Mouse (Mus musculus): Measurements from ENCODE around the gene Sgip1.

Gene Sgip1

DNA sequence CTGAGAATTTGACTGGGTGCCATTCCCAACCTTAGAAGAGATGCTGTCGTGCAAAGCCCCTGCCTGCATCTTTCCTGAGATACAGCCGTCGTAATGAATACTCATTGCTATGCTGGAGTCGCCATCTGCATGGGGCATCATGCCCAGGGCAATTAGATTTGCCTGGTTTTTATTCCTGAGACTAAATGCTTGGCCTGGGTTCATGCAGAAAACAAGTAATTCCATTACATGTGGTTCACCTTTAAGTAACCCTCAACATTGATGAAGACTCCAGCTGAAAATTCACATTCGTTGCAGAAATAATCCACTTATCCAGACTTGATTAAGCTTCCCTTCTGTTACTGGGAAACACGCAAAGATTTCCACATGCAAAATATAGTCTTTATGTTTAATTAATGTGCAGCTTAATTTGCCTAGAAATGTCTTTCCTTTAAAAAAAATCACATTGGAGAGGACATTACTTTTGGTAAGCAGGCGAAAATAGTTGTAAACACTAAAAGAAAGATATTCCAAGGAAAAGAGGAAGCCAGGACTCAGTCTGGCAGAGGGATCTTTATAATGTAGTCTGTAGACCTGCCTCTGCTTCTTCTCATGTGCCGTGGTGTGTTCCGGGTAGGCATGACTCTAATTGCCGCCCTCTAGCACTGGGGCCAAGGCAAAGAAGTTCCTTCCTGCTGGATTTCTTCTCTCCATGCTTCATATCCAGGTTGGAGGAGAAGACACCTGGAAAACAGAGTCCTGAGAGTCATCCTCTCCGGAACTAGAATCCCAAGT, 100.0 kb downstream of the Sgip1 start:
- no peak for DNase-seq

DNA sequence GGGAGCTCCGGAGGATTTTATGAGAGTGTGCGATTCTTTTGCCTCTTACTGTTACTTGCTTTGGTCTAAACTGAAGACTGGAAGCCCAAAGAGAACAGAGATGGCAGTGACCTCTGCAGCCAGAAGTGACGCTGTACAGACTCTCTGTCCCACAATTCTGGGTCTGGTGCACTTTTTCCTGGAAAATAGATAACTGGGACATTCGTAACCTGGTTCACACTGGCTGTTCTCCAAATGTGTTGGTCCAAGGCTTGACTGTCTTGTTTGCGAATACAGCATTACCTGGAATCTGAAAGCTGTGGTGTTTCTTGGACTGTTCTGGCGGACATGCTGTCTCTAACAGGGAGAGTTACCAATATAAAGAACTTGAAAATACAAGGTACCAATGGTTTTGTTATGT, 109.4 kb downstream of the Sgip1 start:
- DNase-seq: no peak

DNA sequence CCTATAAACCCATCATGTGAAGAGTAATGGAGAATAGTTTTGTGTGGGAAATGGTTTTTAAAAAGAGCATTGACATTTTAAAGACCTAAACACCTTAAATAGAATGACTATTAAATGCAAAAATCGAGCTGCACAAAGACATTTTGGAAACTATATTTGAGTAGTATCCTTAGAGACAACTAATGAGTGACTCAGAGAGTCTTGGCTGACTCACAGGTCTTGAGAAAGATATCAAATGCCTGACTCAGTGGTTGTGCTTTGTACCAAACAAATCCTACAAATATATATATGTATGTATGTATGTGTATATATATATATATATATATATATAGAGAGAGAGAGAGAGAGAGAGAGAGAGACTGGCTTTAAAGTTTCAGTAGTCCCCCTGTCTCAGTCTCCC, 110.1 kb downstream of the Sgip1 start:
- no peak for DNase-seq

DNA sequence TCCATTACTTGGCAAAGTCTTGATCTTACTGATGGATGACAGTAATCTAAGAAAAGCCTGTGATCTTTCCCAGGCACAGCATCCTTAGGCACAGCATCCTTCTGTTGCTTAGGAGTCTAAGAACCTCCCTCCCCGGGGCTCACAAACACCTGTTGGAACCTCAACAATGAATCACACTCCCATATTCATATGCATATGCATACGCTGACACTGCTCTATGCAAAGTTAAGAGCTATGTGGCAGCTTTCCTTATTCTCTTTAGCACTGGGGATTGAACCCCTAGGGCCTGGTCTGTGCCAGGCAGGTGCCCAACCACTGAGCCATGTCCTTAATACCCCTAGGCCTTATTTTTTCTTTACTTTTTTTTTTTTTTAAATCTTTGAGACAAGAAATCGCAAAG, 111.2 kb downstream of the Sgip1 start:
- DNase-seq: no peak

DNA sequence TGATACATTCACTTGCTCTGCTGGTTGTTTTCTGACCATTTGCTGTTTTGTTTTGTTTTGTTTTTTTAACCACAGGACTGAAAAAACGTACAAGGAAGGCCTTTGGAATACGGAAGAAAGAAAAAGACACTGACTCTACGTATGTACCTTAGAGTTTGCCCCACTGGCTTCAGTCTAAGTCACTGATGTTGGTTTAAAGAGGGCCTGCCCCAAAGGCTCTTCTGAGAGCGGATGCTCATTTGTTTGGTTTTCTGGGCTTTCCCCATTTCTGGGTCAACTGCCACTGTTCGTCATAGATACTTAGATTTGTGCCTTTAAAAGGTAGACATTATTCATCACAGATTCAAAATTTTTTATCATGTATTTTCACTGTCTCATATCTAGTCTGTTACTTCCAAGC, 111.7 kb downstream of the Sgip1 start:
- DNase-seq: no peak

DNA sequence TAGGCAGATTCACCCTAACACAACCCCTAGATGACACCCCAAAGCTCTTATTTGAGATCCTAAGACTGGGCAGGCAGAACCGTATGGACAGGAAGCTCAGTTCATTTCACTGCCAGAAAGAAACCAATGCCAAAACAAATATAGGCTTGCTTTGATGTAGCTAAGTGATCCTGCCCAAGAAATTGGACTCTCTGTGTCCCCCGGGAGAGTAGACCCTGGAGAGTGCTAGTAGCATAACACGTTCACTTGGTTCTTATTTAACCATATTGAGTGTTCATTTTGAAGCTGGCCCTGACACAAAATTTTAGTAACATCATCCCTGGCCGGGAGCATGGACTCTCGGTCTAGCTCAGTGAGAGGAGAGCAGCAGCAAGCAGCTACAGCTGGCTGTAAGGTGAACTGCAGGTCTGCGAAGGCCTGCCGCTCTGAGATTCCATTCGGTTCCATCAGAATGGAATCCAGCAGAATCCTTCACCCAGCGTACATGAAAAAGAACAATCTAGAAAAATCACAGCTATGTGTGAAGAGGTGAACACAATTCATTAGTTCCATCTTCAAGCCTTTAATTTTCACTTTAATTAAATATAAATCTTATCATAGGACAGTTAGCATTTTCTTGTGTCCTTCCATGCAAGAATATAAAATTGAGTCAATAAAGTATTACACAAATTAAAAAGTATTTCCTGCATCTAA, 112.4 kb downstream of the Sgip1 start:
- DNase-seq: no peak

DNA sequence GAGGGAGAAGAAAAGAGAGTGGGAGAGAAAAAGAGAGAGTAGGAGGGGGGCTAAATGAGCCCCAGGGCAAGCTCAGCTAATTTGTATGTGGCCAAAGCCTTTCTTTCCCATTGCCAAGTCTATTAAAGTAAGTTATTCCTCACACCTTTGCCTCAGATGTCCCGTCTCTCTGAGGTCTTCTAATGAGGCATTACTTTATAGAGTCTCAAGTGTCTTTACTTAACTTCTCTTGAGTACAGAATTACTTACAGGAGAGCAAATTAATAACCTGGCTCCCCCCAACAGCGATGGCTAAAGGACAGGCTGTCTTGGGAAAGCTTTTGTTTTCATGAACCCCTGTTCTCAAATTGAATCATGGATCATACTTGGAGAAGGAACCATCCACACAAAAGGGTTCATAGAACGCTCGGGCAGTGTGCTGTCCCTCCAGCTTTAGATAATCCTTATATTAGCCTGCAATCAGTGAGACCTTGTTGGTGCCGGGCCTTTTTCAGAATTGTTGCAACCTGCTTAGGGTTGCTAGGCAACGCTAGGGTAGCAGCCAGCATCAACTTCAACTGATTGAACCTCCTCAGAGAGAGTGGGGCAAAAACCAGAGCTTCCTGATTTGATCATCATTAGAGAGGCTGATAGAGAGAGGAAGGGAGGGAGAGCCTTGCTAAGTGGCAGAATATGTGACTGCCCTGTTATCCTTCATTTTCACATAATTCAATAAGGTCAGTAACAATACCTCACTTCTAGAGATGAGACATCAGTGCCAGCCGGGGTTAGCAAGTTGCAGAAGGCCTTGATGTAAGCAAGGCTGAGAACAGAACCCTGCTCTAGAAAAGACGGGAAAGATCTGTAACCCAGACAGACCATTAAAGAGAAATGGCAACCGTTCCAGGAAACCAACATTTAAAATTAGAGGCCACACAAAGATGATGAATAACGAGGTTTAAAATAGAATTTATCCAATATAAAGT, 114.1 kb downstream of the Sgip1 start:
- no peak for DNase-seq

DNA sequence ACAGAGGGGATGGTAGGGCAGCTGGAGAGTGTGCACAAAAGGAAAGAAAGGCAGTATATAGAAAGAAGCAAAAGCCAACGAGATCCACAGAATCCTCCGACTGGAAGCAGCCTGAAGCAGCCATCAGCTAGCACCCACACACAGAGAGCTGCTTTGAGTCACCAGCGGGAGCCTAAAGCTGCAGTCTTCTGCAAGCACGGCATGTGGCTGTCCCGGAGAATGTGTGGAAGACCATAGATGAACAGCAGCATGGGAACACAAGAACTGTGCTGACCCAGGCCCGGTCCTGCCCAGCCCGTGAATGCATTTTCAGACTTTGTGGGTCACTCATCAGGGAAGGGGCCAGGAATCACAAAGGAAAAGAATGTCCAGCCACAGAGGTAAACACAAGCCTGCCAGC, 115.0 kb downstream of the Sgip1 start:
- no peak for DNase-seq

DNA sequence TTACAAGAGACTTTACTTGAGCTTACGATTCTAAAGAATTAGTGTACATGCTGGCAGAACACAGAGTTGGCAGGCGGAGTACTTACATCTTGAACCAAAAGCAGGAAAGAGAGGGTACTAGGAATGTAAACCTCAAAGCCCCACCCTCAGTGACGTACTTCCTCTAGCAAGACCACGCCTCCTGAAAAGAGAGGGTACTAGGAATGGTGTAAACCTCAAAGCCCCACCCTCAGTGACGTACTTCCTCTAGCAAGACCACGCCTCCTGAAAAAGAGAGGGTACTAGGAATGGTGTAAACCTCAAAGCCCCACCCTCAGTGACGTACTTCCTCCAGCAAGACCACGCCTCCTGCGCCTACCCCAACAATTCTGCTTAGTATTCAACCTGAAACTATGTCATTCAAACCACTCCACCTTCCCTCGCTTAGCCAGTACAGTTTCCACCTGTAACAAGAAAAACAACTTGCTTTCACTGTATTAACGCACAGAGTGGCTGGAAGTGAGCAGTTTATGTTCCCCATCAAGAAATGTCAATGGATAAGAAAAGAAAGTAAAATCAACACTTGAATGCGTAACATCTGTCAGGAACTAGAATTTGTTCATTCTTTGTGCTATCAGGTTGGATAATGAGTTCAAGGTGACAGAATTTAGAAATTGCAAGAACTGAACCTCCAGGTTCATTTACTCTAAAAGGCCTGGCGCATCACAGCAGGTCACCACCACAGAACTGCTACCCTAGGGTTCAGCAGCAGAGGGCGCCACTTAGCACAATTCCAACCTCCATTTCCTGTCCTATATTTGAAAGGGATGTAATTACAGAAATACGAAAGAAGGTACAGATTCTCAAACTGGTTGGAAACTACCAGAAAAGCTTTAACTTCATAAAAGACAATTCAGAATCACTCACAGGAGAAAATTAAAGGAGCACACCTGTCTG, 118.4 kb downstream of the Sgip1 start:
- peak; percentile 6 for DNase-seq

DNA sequence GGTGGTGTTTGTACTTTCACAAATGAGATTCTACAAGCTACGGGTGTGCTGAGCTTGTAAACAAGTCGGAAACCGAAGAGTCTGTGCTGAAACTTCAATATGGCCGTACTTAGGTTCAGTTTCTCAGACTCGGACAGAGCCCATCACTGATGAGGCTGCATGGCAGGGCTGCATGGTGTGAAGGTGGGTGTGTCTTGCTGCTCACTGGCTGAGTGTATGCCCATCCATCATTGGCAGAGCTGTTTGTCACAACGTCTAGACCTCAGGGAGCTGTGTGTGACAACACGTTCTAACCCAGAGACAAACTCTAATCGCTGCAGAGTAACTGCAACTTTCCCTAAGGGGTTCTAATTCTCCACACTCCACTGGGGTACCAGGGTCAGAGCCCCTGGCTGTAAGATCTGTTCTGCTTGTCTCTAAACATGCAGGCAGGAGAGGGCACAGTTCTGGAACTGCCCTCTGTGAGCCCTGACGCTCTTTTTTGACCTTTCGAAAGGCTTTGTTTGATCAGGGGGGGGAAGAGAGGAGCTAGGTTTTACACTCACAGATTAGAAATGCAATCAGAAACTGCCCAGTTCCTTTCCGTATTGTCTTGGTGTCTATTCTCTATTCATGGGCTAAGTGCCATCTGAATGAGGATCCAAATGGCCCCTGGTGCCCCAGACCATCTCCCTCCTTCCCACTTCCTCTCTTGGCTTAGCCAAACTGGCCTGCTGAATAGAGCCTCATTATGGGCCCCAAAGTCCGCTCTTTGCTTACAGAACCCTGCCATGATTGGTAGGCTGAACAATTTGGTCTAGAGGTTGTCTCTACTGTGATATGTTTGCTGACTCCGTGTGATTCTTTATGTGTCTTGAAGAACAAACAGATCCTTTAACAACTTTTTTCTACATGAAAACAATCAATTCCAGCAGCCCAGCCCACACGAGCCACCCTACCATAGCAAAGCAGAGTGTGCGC, 121.9 kb downstream of the Sgip1 start:
- DNase-seq: no peak

DNA sequence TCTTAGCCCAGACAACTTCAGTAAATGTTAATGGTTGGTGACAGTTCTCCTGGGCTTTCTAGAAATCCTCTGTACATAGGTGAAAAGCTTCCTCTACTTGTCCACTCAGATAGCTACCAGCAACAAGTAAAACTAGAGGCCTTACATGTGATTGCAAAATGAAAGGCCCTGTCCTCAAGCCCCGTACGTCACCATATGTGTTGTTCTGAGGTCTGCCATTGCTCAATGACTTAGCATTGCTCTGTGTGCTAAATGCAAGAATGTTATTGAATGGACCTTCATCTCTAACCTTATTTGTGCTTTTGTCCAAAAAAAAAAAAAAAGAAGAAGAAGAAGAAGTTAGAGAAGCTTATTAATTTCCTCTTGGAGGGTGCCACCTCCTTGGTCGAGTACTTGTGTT, 125.4 kb downstream of the Sgip1 start:
- no peak for DNase-seq

DNA sequence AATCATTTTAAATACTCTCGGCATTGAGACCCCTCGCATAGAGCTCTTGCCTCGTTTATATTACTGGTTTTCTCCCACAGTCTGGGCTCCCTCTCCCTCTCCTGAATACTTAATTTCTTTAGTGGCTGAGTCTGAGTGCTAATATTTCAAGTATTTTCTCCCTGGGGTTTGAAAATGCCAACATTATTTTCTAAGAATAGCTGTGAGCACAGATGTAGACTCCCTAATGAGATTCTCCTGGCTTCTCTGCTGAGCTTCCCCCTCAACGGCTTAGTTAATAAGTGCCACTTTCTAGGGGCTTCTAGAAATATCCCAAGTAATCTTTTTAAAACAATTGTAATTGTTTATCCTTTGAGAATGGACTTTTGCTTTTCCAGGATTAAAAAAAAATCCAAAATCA, 130.2 kb downstream of the Sgip1 start:
- no peak for DNase-seq

DNA sequence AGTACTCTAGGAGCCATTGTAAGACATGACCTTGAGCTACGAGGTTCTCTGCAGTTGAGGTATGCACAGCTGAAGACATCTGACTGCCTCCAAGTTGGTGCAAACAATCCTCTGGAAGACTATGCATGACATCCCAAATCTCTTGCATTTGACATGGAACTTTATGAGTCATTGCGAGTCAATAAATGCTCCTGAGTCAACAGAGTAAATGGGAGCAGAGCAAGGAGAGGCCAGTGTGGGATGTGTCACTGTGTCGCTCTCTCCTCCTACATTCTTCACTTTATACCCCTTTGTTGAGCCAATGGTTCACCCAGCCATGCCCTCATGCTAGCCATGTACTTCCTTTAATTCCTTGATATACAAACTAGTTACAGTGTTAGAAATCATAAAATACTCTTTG, 142.0 kb downstream of the Sgip1 start:
- no peak for DNase-seq

DNA sequence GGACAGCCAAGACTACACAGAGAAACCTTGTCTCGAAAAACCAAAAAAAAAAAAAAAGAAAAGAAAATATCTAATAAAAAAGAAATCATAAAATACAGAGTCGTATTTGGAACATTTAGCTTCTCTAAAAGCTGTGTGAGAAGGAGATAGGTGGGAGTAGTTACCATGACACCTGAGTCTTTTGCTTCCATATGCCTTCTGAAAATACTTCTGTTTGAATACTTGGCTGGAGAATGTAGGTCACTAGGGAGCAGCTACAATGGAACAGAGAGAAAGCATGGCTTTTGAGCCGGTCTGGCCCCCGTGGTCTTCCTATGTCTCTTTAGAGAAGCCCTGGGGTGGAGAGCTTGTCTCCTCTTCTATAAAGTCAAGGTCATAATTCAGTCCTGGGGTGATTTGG, 143.1 kb downstream of the Sgip1 start:
- no peak for DNase-seq

DNA sequence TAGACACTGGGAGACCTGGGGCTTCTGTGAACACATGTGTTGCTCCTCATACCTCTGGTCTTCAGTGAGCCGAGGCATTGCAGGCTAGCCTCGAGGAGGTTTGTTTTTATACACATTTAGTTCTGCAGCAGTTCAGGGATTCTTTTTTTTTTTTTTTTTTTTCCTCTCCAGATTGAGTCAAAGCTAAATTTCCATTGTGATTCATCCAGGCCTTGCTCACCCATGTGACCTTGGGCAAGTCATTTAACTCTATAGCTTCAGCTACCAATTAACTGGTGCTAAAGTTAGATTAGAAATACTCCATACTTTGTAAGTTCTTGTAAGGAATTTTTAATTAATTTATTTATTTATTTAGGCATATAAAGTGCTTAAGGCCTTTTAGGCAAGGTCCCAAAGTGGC, 145.4 kb downstream of the Sgip1 start:
- no peak for DNase-seq

DNA sequence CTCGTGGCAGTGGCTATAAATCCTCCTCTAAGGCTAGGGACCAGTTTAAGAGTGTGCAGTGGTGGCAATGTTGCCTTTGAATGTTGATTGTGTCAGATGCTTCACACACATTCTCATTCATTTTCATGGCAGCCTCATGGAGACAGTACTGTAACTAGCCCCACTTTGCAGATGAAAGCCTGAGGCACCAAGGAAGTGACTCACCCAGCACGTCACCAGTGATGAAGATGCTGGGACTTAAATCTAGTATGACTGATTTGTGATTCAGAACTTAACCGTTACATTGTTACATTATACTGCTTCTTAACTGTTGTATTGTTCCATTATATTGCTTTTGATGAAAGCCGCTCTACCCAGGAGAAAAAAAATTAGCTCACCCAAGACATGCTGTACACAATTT, 145.8 kb downstream of the Sgip1 start:
- DNase-seq: no peak

DNA sequence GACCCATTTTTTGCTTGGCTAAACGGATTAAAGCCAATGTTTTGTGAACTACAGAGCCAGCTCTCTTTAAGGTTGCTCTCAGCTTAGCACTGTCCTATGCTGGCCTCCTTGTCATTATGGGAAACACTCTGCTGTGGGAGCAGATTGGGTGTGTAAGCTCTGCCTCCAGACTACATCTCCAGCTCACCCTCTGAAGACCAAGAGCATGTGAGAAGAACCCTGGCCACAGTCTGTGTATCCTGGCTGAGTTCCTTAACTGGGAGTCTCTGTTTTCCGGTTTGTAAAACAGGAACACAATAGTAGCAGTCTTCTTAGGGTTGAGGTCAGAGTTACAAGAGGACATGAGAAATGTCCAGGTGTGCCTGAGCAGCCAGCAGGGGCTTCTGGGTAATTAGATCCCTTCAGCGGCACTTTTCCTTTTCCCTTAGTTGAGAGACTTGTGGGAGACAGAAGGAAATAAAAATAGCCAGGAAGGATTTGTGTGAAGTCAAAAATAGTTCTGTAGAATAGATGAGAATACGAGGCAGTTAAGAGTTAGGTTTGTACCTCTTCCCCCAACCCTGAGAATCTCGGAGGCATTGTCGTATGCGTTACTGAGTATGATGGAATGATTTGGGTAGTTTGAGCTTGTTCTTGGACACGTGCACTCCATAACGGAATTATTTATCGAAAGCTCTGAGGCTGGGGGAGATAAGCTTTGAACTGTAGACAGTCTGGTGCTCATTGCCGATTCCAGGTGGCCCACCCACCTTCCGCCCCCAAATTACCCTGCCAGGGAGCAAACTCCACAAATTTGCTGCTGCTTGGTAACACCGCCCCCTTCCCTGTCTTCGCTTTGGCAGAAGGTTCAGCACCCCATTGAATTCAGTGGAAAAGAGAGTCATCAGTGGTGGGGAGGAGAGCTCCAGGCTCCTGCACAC, 146.9 kb downstream of the Sgip1 start:
- DNase-seq: no peak

DNA sequence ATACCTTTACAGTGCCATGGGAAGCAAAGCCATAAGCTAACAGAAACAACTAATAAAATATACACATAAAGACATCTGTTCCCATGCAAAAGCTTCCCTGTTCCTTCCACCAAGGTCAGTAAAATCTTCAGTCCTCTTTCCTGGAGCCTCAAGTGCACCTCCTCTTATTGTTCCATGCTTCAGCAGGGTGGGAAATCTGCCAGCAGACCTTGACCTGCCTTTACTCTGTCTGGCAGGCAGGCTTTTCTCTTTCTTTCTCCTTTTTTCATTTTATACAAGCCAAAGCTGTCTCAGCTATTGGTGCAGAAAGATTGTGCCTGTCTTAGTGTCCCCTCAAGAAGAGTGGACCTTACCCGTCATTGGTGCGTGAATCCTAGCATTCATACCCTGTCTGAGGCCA, 154.8 kb downstream of the Sgip1 start:
- DNase-seq: no peak

DNA sequence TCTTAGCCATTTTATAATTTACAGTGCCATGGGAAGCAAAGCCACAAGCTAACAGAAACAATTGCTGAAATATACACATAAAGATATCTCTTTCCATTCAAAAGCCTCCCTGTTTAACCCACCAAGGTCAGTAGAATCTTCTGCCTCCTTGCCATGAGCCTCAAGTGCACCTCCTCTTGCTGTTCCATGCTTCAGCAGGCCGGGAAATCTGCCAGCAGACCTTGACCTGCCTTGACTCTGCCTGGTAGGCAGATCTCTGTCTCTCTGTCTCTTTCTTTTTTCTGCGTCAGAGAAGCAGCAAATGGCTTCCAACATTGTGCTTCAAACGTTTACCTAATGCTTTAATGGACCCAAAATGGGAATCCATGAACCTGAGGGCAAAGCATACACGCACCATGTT, 157.9 kb downstream of the Sgip1 start:
- no peak for DNase-seq

DNA sequence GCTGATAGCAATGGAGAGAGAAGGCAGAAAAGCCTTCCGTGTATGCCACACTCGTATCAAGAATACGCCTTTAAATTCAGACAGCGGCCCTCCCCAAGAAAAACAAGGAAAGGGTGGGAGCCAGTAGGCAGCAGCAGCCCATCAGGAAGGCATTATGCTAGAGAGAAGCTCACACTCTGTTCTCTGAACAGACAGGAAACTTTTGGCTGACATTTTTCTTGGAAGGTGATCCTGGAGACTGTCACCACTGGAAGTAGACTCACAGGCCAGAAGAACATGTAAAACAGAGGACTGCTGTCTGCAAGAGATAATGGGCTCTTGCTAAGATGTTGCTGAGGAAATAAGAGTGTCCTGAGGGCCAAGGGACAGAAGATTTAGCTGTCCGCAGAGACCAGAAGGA, 158.6 kb downstream of the Sgip1 start:
- no peak for DNase-seq
